Mouse (Mus musculus): ENCODE measurements around the gene Dusp1. TPM values are rescaled to one million over a fixed set of nuclear protein-coding genes. Genes with fewer than 3 reads are reported as not detected.

The Dusp1 gene
- polyA plus RNA-seq, 1 experiment from 2014 or later, result 27.7 TPM

- ATAC-seq (ENCODE audit: low FRiP score, low TSS enrichment) (no peak), DNase-seq (ENCODE audit: low spot score) (no peak)
- H3K27ac ChIP-seq (replicated peaks), result no peak overlapping the region
- H3K27me3 ChIP-seq (ENCODE audit: control insufficient read depth, insufficient read depth, low read length), result no peaks in the 10 kb centered on the region
- no peak overlapping the region for H3K9ac ChIP-seq (ENCODE audit: low read length)
- H3K36me3 ChIP-seq (ENCODE audit: control insufficient read depth, insufficient read depth, low read length), result no peaks in the 10 kb centered on the region; the same call in 1 of the 2 replicates
- H3K4me3 ChIP-seq (ENCODE audit: low read depth, low read length), result no peak overlapping the region
- TF ChIP-seq CTCF (IDR thresholded peaks at IDR 0.05; ENCODE audit: low read depth) (no peak), EP300 (optimal IDR thresholded peaks at IDR 0.05) (no peak)
- H3K4me1 ChIP-seq (replicated peaks; ENCODE audit: control insufficient read depth, insufficient read depth), result 0 out of 2 replicates have a peak, but pooled peaks cover 4% of the 10 kb centered on the region
- WGBS, result 81% methylated on average over 11 of the region's 11 CpGs
- H3K9me3 ChIP-seq (ENCODE audit: control insufficient read depth, low read length), result no peaks in the 10 kb centered on the region
- H3K4me2 ChIP-seq (replicated peaks; ENCODE audit: low read depth), result no peak overlapping the region
Observed at GRCm38 (mm10) chr17:26574118-26574517, 12.2 kb upstream of the Dusp1 start.

- H3K4me2 ChIP-seq (replicated peaks; ENCODE audit: low read depth), result no peak overlapping the region
- H3K27ac ChIP-seq (replicated peaks), result no peak overlapping the region
- no peak overlapping the region for H3K9ac ChIP-seq (ENCODE audit: low read length)
- no peak for DNase-seq (ENCODE audit: low spot score)
- TF ChIP-seq CTCF (IDR thresholded peaks at IDR 0.05; ENCODE audit: low read depth) (no peak), EP300 (optimal IDR thresholded peaks at IDR 0.05) (no peak)
- no peak for ATAC-seq (ENCODE audit: low FRiP score, low TSS enrichment)
- H3K36me3 ChIP-seq (ENCODE audit: control insufficient read depth, insufficient read depth, low read length), result peaks cover 5% of the 10 kb centered on the region; the same call in 1 of the 2 replicates
- no peaks in the 10 kb centered on the region for H3K9me3 ChIP-seq (ENCODE audit: control insufficient read depth, low read length)
- no peaks in the 10 kb centered on the region for H3K27me3 ChIP-seq (ENCODE audit: control insufficient read depth, insufficient read depth, low read length)
- 88% methylated on average over 11 of the region's 11 CpGs for WGBS
- no peak overlapping the region for H3K4me3 ChIP-seq (ENCODE audit: low read depth, low read length)
- 0 out of 2 replicates have a peak, but pooled peaks cover 4% of the 10 kb centered on the region for H3K4me1 ChIP-seq (replicated peaks; ENCODE audit: control insufficient read depth, insufficient read depth)
Observed at GRCm38 (mm10) chr17:26572265-26572664, 10.3 kb upstream of the Dusp1 start.

GRCm38 (mm10) chr17:26571377-26571776 is 9.4 kb upstream of the Dusp1 start:
- DNase-seq (ENCODE audit: low spot score), result no peak
- H3K9ac ChIP-seq (ENCODE audit: low read length), result no peak overlapping the region
- no peaks in the 10 kb centered on the region for H3K4me1 ChIP-seq (replicated peaks; ENCODE audit: control insufficient read depth, insufficient read depth)
- no peaks in the 10 kb centered on the region for H3K27me3 ChIP-seq (ENCODE audit: control insufficient read depth, insufficient read depth, low read length)
- 74% methylated on average over 3 of the region's 3 CpGs for WGBS
- no peak overlapping the region for H3K4me2 ChIP-seq (replicated peaks; ENCODE audit: low read depth)
- H3K36me3 ChIP-seq (ENCODE audit: control insufficient read depth, insufficient read depth, low read length), result peaks cover 5% of the 10 kb centered on the region; the same call in 1 of the 2 replicates
- no peak for TF ChIP-seq CTCF (IDR thresholded peaks at IDR 0.05; ENCODE audit: low read depth)
- TF ChIP-seq EP300 (optimal IDR thresholded peaks at IDR 0.05), result no peak
- ATAC-seq (ENCODE audit: low FRiP score, low TSS enrichment), result no peak
- H3K9me3 ChIP-seq (ENCODE audit: control insufficient read depth, low read length), result no peaks in the 10 kb centered on the region
- H3K4me3 ChIP-seq (ENCODE audit: low read depth, low read length), result no peak overlapping the region
- no peak overlapping the region for H3K27ac ChIP-seq (replicated peaks)

- H3K27me3 ChIP-seq (ENCODE audit: control insufficient read depth, insufficient read depth, low read length), result no peaks in the 10 kb centered on the region
- peaks cover 5% of the 10 kb centered on the region; the same call in 1 of the 2 replicates for H3K36me3 ChIP-seq (ENCODE audit: control insufficient read depth, insufficient read depth, low read length)
- no peaks in the 10 kb centered on the region for H3K4me1 ChIP-seq (replicated peaks; ENCODE audit: control insufficient read depth, insufficient read depth)
- ATAC-seq (ENCODE audit: low FRiP score, low TSS enrichment) (peak; percentile 41), DNase-seq (ENCODE audit: low spot score) (peak; percentile 33)
- no peak overlapping the region for H3K27ac ChIP-seq (replicated peaks)
- no peak overlapping the region for H3K4me3 ChIP-seq (ENCODE audit: low read depth, low read length)
- TF ChIP-seq EP300 (optimal IDR thresholded peaks at IDR 0.05) (no peak), CTCF (IDR thresholded peaks at IDR 0.05; ENCODE audit: low read depth) (no peak)
- no peaks in the 10 kb centered on the region for H3K9me3 ChIP-seq (ENCODE audit: control insufficient read depth, low read length)
- WGBS, result 72% methylated on average over 11 of the region's 11 CpGs
- H3K9ac ChIP-seq (ENCODE audit: low read length), result no peak overlapping the region
- H3K4me2 ChIP-seq (replicated peaks; ENCODE audit: low read depth), result no peak overlapping the region
Observed at GRCm38 (mm10) chr17:26570651-26571118, 8.8 kb upstream of the Dusp1 start.

- no peaks in the 10 kb centered on the region; the same call in 1 of the 2 replicates for H3K4me1 ChIP-seq (replicated peaks; ENCODE audit: control insufficient read depth, insufficient read depth)
- no peak overlapping the region for H3K27ac ChIP-seq (replicated peaks)
- H3K4me3 ChIP-seq (ENCODE audit: low read depth, low read length), result no peak overlapping the region
- 86% methylated on average over 4 of the region's 4 CpGs for WGBS
- H3K36me3 ChIP-seq (ENCODE audit: control insufficient read depth, insufficient read depth, low read length), result peaks cover 5% of the 10 kb centered on the region; the same call in 1 of the 2 replicates
- H3K9me3 ChIP-seq (ENCODE audit: control insufficient read depth, low read length), result no peaks in the 10 kb centered on the region
- H3K4me2 ChIP-seq (replicated peaks; ENCODE audit: low read depth), result no peak overlapping the region
- no peak for DNase-seq (ENCODE audit: low spot score)
- H3K9ac ChIP-seq (ENCODE audit: low read length), result no peak overlapping the region
- H3K27me3 ChIP-seq (ENCODE audit: control insufficient read depth, insufficient read depth, low read length), result no peaks in the 10 kb centered on the region
- no peak for TF ChIP-seq EP300 (optimal IDR thresholded peaks at IDR 0.05)
- TF ChIP-seq CTCF (IDR thresholded peaks at IDR 0.05; ENCODE audit: low read depth), result no peak
- no peak for ATAC-seq (ENCODE audit: low FRiP score, low TSS enrichment)
Observed at GRCm38 (mm10) chr17:26569594-26570350, 7.8 kb upstream of the Dusp1 start.

- peak overlapping the region; percentile 56 for H3K27ac ChIP-seq (replicated peaks)
Observed at GRCm38 (mm10) chr17:26567818-26568173, 5.9 kb upstream of the Dusp1 start.

More at GRCm38 (mm10) chr17:26567818-26568173, 5.9 kb upstream of the Dusp1 start:
- no peaks in the 10 kb centered on the region for H3K9me3 ChIP-seq (ENCODE audit: control insufficient read depth, low read length)
- H3K27me3 ChIP-seq (ENCODE audit: control insufficient read depth, insufficient read depth, low read length), result no peaks in the 10 kb centered on the region
- H3K4me2 ChIP-seq (replicated peaks; ENCODE audit: low read depth), result no peak overlapping the region
- no peak for ATAC-seq (ENCODE audit: low FRiP score, low TSS enrichment)
- H3K36me3 ChIP-seq (ENCODE audit: control insufficient read depth, insufficient read depth, low read length), result peaks cover 5% of the 10 kb centered on the region; the same call in 1 of the 2 replicates
- TF ChIP-seq EP300 (optimal IDR thresholded peaks at IDR 0.05) (no peak), CTCF (IDR thresholded peaks at IDR 0.05; ENCODE audit: low read depth) (no peak)
- no peak overlapping the region for H3K4me3 ChIP-seq (ENCODE audit: low read depth, low read length)
- no peak overlapping the region for H3K9ac ChIP-seq (ENCODE audit: low read length)
- no peak for DNase-seq (ENCODE audit: low spot score)
- WGBS, result 96% methylated on average over 4 of the region's 4 CpGs
- H3K4me1 ChIP-seq (replicated peaks; ENCODE audit: control insufficient read depth, insufficient read depth), result peaks cover 6% of the 10 kb centered on the region

Data from stomach, postnatal 0 days (tissue).